Mouse (Mus musculus): ENCODE results near the gene Serpinb1a.

GRCm38 (mm10) chr13:32867030-32867429, 16.0 kb upstream of the Serpinb1a start:
- TF ChIP-seq POLR2A (IDR thresholded peaks at IDR 0.05; ENCODE audit: low read depth, low read length) (no peak), CTCF (IDR thresholded peaks at IDR 0.05; ENCODE audit: borderline replicate concordance, insufficient read depth, low read length) (no peak)

Data from embryonic fibroblast, embryonic 13.5 days (primary cell).